Mouse (Mus musculus) kidney, postnatal 36 days (tissue): ENCODE measurements at regions not wholly inside any gene's neighbourhood (a gene's known extent, or its start where the extent isn't known, plus 50 kb on each side); places are given as distances from the start of the nearest gene placed in this dataset.

Experiments
- DNase-seq, 2 experiments: peaks; one replicate each; pipeline ENCODE4 v3.0.0; 2021 to 2022; ENCODE audit warnings: mixed read lengths in 2 of 2

DNA sequence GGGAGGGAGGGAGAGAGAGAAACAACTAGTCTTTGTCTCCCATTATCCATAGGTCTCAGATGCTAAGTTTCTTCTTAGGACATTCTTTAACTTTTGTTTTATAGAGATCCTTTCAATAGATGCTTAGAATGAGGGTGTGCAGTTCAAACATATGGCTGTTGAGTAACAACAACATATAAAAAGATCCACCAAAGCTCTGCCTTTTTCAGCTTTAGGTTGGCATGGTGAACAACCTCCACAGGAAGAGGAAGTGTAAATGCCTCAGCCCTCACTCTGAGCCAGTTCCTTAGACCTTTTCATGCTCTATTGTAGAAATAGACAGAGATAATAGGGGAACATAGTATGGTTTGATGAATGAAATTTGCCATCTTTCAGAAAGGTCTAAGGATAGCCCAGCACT lies 326.0 kb downstream of the Fam84a start:
- no peak for DNase-seq

DNA sequence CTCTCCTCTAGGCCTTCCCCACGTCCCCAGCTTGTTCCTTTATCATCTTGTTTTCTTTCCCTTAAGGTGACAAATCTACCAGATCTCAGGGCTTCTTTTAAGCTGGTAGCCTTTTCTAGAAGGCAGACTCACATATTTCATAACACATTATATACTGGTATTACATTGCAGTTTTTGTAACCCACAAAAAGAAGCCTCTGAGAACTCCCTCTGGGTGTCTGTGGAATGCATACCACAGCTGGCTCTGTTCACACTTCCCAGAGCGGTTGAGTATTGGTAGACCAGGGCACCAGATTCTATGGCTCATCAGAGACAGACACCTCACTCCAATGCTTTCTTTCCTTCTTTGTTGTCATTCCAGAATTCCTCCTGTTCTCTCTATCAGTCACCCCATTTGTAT lies 336.4 kb downstream of the Fam84a start:
- DNase-seq, result no peak

DNA sequence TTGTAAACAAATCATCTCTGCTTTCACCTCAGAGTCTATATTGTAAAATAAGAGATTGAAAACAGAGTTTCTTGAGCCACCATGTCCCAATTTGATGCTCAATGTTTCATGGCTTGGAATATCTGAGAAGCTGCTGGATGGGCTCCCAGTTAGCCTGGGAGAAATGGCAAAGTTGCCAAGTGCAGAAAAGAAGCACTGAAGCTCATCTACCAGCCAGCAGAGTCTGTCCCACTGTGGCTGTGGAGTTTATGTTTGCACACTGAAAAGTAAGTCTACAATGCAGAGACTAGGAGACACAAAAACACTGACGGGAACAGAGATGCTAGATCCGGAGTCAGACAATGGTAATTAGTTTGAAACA lies 341.7 kb downstream of the Fam84a start:
- no peak for DNase-seq

DNA sequence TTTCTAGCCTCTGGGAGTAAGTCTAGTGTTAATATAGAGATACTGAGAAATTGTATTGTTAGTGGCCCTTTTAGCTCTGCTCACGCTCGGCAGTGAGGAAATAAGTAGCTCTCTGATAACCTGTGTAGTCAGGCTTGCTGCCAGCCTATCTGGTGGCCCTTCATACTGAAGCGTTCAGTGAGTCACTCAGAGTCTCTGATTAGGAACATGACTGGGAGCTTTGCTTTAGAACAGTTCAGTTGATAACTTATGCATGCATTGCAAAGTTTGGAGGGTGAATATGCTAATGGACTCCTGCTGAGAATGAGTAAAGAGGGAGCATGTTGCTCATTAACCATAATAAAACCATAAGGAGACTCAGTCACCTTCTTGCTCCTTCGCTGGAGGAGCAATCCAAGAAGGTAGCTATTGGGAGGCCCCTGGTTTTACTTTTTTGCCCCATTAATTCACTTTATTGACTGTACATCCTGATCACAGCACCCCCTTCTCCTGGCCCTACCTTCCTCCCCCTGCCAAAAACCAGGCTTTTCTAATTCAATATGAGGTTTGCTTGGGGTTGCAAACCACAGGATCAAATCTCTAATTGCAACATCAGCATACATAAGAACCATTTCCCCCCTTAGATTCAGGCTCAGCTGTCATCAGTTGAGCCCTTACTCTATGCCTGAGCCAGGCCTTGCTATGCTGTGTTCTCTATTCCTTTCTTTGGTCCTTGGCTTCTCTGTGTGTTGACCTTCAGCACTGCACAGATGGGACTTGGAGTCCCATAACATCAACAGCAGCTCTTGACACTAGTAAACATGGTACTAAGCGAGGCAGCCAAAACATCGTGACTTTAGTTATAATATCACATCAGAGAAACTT lies 342.3 kb downstream of the Fam84a start:
- DNase-seq, result peak; percentile 10 to 13

DNA sequence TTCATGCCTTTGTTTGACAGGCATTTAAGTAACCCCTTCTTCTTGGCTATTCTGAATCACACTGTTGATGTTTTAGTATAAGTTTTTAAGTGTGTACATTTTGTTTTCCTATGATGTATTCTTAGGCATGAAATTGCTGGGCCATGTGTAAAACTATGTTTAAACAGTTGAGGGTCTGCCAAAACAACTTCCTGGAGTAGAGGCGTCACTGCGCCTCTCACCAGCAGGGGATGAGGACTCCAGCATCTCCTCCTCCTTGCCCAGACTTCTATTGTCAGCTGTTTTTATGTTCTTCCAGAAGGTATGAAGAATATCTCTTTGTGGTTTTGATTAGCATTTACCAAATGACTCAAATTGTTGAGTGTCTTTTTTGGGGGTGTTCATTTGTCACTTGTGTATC lies 372.1 kb downstream of the Fam84a start:
- no peak for DNase-seq

DNA sequence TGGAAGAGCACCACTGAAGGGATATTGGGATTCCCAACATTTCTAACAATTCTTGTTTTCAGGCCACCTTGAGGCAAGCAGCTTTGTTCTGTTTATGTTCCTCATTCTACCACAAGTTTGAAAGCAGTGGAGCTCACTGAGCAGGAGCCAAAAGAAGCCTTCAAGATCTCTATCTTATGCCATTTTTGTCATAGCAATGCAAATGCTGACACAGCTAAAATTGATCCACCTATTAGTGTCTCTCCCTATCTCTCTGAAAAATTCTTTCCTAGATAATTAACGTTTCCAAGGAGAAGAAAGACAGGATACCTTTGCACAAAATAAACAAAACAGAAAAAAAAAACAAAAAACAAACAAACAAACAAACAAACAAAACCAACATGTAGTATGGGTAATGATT lies 375.2 kb downstream of the Fam84a start:
- no peak for DNase-seq

DNA sequence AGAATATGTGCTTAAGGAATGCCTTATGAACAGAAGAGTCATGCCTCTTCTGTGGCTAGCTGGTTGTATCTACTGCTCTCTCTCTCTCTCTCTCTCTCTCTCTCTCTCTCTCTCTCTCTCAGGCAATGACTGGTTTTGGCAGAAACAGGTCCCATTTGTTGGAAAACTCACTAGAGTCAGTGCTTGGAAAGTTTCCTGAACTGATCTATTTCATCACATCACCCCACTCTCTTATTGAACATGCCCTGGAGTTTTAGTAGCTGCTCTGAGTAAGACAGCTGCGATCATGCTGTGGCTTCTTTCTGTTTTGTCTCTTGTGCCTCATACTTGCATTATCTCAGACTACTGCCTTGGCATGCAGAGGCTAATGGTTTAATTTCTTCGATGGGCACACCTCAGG lies 382.2 kb downstream of the Fam84a start:
- DNase-seq, result no peak

DNA sequence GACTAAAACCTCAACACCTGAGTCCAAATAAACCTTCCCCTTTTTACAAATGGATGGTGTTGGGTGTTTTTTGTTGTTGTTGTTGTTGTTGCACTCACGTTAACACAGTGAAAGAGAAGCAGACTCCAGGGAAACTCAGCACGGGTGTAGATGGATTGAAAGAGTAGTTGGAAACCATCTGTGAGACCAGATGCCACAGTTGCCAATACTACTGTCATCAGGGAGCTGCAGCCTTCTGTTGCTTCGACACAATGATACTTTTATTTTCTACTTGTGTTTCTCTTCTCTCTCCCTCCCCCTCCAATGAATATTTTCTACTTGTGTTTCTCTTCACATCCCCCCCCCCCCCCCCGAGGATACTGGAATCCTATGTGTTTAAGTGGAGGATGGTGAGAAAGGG lies 382.7 kb downstream of the Fam84a start:
- no peak for DNase-seq

DNA sequence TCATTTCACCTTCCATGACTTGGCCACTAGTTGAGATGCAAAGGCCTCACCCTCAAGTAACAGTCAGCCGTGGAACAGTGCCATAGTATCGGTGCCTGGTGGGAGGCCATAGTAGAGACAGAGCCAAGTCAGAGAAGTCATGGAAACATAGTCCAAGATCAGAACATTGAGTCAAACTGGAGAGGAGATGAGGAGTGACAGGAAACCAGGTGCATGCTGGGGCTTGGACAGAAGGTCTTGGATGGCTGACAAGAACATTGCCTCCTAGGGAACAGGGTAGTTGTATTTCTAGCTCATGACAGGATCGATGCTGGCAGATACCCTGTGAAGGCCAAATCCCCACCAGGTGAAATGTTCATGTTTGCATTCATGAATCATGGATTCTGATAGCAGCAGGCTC lies 385.4 kb downstream of the Fam84a start:
- no peak for DNase-seq

DNA sequence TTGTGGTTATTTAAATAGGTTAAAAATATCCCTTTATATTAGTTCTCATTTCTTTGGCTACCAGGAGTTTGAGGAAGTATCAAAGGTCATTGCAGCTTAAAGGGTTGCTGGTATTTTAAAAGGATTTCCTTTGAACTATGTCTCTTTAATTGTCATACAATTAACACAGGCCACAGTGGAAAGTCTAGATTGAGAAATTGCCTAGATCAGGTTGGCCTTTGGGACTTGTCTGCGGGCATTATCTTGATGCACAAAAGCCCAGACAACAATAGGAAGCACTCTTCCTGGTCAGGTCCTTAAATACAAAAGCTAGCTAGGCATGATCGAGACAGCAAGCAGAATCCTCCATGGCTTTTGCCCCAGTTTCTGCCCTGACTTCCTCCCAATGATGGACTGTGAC lies 398.0 kb downstream of the Fam84a start:
- DNase-seq, result no peak

DNA sequence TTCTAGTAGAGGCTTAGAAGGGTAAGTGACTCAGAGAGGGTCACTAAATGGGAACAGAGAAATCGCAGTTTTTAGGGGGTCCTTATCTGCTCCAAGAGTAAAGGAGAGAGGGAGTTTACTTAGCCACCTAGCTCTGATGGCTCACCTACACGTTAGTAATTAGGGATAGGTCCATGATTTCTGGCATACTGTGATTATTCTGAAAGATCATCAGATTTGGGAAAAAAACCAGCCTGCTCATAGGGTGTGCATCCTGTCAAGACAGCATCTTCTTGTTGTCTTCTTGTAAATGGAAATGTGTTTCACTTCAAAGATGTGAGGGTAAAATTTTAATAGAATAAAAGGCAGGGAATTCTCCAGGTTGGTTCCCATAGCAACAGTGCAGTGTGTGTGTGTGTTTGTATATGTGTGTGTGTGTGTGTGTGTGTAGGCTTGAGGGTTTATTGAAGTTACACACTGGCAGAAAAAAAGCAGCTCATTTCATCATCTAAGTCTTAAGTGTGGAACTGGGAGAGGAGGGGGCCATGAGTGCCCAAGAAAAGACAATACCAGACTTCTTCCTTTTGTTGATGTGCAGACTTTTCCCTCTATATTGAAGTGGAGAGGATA lies 407.4 kb downstream of the Fam84a start:
- DNase-seq, result no peak

DNA sequence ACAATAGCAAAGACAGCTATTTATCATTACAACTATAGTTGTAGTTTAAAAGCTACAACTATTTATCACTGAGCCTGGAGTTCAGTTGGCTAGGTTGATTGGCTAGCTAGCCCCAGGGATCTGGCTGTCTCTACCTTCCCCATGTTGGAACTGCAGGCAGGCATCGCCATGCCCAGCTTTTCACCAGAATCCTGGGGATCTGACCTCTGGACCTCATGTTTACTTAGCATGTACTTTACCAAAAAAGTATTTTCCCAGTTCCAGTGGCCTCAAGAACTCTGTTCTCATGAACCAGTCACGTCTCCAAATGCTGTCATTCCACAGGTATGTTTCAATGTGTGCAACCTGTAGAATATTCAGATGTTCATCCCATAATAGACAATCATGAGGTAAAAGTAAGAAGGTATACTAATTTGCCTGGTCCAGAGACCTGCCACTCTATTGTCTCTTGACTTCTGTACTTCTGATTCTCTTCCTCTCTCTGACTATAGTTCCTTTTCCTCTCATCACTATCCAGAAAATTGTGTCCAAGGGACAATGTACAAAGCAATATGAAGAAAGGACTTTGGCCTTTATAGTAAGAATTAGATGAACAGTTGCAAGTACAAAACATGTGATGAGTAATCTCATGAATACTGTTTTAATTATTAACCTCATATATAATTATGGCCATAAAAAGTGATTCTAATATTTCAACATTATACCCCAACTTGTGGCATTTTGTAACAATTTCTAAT lies 421.8 kb downstream of the Fam84a start:
- no peak for DNase-seq

DNA sequence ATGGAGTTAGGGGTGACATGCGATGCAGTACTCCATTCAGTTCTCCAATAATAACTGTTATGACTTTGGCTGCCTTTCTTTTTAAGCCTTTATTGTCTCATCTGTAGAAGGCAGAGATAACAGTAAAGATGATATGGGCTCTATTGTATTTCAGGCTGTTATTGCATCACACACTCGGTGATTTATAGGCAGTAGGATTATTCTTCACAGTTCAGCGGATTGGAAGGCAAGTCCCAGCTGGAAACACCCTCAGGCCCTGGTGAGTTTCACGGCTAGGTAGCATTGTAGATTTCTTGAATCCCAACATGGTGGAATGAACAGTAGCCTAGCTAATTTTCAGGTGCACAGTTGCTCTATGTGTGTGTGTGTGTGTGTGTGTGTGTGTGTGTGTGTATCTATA lies 422.9 kb downstream of the Fam84a start:
- DNase-seq, result no peak

DNA sequence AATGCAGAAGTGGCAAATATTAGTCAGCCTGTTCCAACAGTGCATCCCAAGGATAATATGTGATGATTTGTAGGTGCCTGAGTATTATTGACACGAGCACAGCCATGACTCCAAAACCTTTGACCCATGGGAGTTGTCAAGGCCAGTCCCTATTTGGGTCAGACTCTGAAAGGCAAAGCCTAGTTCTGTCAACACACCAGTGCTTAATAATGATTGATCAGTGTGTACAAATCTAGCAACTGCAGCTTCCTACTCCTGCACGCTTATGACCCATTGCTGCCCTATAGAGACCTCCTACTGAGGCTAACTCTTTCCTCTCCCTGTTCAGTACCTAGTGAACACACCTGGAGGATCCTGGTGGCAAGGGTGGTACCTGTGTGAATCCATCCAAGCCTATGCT lies 427.3 kb downstream of the Fam84a start:
- DNase-seq, result no peak

DNA sequence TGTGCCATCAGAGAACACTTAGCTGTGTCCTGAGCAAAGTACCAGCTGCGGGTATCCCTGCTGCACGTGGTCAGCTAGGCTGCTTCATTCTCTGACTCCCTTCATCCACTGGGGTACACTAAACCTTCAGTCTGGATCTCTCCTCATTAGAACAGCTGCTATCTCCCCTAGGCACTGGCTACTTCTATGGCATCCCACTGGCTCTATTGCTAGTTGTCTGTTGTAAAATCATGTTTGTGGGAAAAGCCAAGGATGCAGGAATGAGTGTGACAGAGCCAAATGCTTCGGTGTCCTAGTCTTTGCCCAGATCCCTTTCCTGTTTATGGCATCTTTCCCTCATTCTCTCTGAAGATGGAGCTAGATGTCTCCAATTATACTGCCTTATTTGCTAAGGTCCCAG lies 440.9 kb downstream of the Nbas start:
- no peak for DNase-seq

DNA sequence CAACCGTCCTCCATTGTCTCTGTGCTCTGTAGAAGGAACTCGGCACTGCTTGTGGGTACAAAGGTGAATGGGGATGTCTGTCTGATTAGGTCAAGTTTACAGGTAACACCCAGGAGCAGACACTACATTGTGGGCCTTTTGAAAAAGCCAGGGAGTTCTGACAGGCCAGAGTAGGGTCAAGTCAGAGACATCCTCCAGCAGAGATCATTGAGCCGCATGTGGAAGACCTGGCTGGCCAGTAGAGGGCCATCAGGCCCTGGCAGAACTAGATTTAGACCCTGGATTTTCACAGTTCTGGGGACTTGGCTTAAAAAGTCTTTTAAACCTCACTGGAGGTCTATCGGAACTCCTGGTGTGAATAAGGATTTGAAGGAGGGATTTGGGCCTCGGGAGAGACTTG lies 438.8 kb downstream of the Nbas start:
- peak in 1 of 2 experiments; percentile 6 for DNase-seq

DNA sequence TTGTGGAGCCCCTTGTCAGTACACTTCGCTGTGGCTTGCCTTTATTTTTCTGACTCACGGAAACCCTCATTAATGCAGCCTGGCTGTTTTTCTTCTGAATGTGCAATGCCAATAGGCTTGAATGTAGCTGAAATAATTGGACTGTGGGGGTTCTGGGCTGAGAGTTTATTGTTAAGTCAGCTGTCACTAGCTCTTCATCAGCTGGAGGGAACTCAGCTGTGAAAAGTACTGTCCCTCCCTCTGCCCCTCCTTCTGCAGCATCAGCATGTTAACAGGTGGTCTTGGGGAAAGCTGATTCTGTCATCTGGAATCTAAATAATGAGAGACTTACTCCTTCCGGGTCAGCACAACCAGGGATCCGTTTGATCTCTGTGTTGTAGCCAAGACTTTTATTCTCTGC lies 437.6 kb downstream of the Nbas start:
- DNase-seq, result no peak

DNA sequence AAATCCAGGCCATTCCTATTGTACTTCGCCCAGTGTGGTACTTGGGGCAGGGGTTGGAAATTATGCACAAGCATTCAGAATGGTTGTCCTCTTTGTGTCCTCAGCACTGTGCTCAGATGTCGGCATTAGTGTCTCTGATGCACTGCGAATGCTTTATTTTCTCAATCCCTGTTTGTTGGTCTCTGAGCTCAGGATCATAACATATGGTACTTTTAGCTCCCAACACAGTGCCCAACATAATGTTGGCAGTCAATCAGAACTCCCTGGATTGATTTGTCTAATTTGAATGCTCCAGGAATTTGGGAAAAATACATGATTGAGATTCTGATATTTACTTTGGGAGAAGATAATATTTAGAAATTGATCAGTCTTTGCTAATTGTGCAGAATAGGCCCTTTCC lies 434.7 kb downstream of the Nbas start:
- DNase-seq, result no peak

DNA sequence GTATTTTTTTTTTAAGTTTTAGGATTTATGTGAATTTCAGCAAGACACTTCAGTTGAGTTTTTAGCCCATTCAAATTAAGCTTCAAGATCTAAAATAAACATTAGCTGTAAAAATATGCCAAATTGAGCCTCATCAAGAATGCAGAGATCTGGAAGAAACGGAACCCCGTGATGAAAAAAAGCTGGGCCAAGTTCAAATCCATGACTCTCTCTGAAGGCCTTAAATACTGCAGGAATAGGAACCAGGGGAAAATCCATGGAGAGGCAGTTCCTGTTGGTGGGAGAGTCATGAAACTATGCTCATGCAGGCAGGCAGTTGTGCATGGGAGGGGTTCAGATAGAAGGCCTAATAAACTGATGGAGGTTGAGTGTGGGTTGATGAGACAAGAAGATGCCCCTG lies 430.9 kb downstream of the Nbas start:
- DNase-seq, result no peak

DNA sequence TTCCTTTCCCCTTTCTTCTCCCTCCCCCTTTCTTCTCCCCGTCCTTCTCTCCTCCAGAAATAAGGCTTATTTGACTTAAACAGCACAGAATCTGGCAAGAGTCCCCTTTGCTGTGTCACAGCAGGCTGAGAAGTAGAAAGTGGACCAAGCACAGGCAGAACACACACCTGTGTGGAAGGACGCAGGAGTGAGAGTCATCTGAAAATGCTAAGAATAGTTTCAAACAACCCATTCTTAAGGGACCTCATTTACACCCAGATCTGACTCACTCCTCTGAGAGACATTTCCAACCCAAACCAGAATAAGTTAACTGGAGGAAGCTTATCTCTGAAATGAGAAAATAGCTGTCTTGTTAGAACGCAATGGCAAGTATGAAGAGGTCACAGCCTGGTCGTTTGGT lies 429.9 kb downstream of the Nbas start:
- no peak for DNase-seq

DNA sequence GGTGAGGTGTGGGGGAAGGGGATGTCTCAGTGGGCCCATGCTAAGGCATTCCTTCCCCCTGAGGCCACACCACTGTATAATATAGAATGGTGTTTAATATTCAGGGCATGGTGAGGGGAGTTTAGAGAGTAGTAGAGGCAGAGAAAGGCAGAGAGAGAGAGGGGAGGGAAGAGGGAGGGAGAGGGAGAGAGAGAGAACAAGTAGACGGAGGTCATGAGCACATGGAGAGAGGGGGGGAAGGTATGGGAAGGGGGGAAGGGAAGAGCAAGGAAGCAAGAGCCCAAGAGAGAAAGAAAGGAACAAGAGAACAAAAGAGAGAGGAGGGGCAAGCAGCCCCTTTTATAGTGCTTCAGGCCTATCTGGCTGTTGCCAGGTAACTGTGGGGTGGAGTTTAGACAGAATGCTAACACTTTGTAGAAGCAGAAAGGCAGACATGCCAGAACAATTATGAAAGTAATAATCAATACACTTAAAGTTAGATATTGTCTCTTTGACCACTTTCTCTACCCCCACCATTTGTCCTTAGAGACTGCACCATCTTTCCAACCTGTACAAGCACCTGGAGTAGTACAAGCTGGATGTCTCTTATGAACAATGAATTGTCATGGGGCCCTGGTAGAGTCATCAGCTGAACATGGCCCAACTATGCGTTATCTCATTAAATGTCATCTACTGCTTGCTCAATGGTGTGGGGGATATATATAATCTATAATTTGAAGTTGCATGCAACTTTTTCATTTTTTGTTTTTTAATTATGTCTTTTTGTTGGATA lies 422.6 kb downstream of the Nbas start:
- DNase-seq, result no peak

DNA sequence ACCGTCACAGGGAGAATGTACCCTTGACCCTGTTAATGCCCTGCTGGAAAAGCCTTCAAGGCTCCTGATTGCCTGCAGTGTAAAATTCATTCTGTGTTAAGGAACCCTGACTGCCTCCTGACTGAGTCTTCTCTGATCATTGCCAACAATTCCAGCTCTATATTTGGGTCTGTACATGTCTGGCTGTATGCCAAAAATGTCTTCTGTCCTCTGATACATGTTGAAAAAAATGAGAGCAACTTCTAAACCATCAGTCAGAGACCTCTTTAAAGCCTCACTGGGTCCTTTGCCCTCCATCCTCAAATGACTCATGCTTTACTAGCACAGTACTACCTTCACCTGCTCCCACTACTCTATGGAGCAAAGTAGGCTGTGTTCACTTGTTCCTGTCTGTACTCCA lies 408.3 kb downstream of the Nbas start:
- DNase-seq, result no peak

DNA sequence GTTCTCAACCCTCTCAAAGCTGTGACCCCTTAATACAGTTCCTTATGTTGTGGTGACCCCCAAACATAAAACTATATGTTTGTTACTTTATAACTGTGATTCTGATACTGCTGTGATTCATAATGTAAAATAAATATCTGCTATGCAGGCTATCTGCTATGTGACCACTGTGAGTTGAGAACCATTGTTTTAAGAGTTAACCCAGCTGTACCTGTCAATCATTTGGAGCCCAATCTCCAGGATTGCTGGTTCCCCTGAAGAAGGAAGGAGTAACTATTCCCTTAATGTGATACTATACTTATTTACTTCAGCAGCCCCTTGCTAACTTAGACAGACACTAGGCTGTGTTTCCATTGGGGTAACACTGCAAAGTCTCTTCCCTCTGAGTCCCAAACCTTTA lies 400.5 kb downstream of the Nbas start:
- no peak for DNase-seq
